Mouse (Mus musculus) heart, adult 2 months (tissue): ENCODE data around the gene Pign.

Experiments used
- CTCF ChIP-seq: fragments of 200-600 bp; IDR thresholded peaks from 2 replicates; pipeline ENCODE4 v1.8.1; 2022; ENCODE audit warnings: antibody characterized with exemption, mild to moderate bottlenecking, moderate library complexity
- EP300 ChIP-seq: fragments of 200-500 bp; IDR thresholded peaks from 2 replicates; pipeline ENCODE4 v1.6.1; 2011; ENCODE audit warnings: low read depth, low read length, control low read depth; ENCODE audit not compliant: insufficient read depth
- POLR2A ChIP-seq: fragments of 200-500 bp; IDR thresholded peaks from 2 replicates; pipeline ENCODE4 v1.6.1; 2011; ENCODE audit warnings: mild to moderate bottlenecking, low read depth, low read length, control low read depth; ENCODE audit not compliant: insufficient read depth

GRCm38 (mm10) chr1:105663962-105664812 lies 710 bp upstream of the Pign start:
- TF ChIP-seq CTCF (no peak), POLR2A (no peak), EP300 (no peak)
